Mouse (Mus musculus): ENCODE data around the gene Tcf23.
A peak's percentile ranks its signal among the peaks of the same experiment; 100 is the strongest.

GRCm38 (mm10) chr5:30957891-30958290 lies 10.6 kb upstream of the Tcf23 start:
- TF ChIP-seq USF1 (IDR thresholded peaks at IDR 0.05; ENCODE audit: low read depth) = no peak
- peak; percentile 21 for TF ChIP-seq POLR2A (IDR thresholded peaks at IDR 0.05; ENCODE audit: insufficient read length, low read depth)
- TF ChIP-seq MYOD1 (IDR thresholded peaks at IDR 0.05; ENCODE audit: control insufficient read depth in 1 of 3, insufficient read length in 2 of 3, low read depth in 2 of 3) = no peak
- no peak for TF ChIP-seq MAX (IDR thresholded peaks at IDR 0.05; ENCODE audit: low read depth)
- TF ChIP-seq POLR2AphosphoS2 (IDR thresholded peaks at IDR 0.05; ENCODE audit: insufficient read length, low read depth) = peak; percentile 58
- no peak for TF ChIP-seq E2F4 (IDR thresholded peaks at IDR 0.05; ENCODE audit: insufficient read depth)
- peak in 1 of 3 experiments; percentile 6 for TF ChIP-seq MYOG (IDR thresholded peaks at IDR 0.05; ENCODE audit: control insufficient read depth in 1 of 3, insufficient read depth in 1 of 3, insufficient read length in 2 of 3, low read depth in 2 of 3)
- TF ChIP-seq TCF12 (IDR thresholded peaks at IDR 0.05; ENCODE audit: insufficient read depth, poor library complexity, severe bottlenecking) = no peak
- TF ChIP-seq CEBPB (IDR thresholded peaks at IDR 0.05; ENCODE audit: insufficient read depth, poor library complexity, severe bottlenecking) = no peak

Measured in myocyte (in vitro differentiated cells).